Mouse (Mus musculus) heart, postnatal 25 days (tissue): Measurements from ENCODE around the gene Cd44. TPM values are rescaled to one million over a fixed set of nuclear protein-coding genes. Genes with fewer than 3 reads are reported as not detected.

ENCODE experiments used
- DNase-seq: peaks from one replicate; pipeline ENCODE4 v3.0.0; 2022; ENCODE audit warnings: low spot score
- intact Hi-C: fragments of 180-260 bp; cut with DNase I; formaldehyde crosslinking; loops from one replicate; pipeline ENCODE4 v1.15.1; 2025
- total RNA-seq, 2 experiments: library from RNA; stranded (reverse); gene quantifications; 2 replicates each; pipeline ENCODE4 v1.2.3; 2021

The Cd44 gene
- total RNA-seq, 2 experiments from 2014 or later = 9.9 to 11.6 TPM

DNA sequence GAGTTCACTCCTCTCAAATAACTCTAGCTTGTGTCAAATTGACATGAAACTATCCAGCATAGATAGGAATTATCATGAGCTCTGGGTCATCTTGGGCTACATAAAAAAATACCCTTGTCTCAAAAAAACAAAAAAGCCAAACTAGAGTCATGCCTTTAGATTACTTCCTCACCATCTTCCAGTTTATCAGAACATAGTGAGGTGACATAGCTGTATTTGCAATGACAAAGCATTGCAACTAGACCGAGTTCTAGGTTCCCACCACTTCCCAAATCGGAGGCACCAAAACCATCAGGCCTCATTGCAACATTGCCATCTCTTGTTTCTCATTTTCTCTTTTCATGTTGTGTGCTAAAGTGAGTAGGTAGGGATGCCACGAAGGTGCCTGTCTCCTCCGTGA, 24.0 kb downstream of the Cd44 start:
- intact Hi-C loops = no loop called here
- no peak for DNase-seq

DNA sequence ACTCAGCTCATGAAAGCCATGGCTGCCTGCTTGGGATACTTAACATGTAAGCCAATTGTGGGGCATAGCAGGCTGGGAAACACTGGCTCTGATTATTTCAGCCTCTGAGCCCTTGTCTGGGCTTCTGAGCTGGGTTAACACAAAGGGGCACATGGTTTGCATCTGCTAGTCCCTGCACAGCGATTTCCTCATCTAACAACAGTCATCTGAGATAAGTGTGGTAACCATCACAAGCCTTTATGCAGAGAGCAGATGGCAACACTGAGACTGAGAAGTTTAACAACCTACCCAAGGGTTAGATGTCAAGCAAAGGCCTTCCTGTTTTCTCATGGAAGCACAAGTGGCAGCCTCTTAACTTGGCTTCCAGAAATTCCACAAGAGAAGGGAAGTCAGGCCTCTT, 25.3 kb downstream of the Cd44 start:
- intact Hi-C loops = no loop called here
- no peak for DNase-seq

GRCm38 (mm10) chr2:102873848-102874247, 27.6 kb downstream of the Cd44 start:
- no peak for DNase-seq
- intact Hi-C loops = no loop called here

- intact Hi-C loops = no loop called here
- DNase-seq = no peak
Observed at GRCm38 (mm10) chr2:102873194-102873593, 28.3 kb downstream of the Cd44 start.

DNA sequence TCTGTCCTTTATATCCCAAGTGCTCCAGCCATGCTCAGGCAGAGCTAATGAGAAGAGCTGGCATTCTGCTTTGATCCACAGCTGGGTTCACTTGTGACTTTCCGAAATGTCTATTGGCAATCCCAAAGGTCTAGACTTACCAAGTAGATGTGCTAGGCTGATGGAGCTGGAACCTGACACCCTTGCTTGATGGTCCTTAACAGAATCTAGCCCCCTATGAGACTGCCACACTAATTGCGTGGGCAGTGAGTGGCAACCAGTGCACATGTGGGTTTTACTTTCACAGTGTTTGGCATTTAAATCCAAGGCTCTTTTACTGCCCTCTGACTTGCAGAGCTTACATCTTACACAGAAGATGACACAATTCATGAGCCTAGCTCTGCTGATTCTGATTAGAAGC, 29.0 kb downstream of the Cd44 start:
- no peak for DNase-seq
- intact Hi-C loops = no loop called here

- DNase-seq = no peak
- intact Hi-C loops = no loop called here
Observed at GRCm38 (mm10) chr2:102868444-102868843, 33.0 kb downstream of the Cd44 start.

- intact Hi-C loops = no loop called here
- no peak for DNase-seq
Observed at GRCm38 (mm10) chr2:102867396-102868088, 33.9 kb downstream of the Cd44 start.

- intact Hi-C loops = no loop called here
- no peak for DNase-seq
Observed at GRCm38 (mm10) chr2:102866594-102866993, 34.9 kb downstream of the Cd44 start.

GRCm38 (mm10) chr2:102865354-102865752, 36.1 kb downstream of the Cd44 start:
- intact Hi-C loops = no loop called here
- DNase-seq = no peak

GRCm38 (mm10) chr2:102864695-102865353, 36.6 kb downstream of the Cd44 start:
- intact Hi-C loops = no loop called here

DNA sequence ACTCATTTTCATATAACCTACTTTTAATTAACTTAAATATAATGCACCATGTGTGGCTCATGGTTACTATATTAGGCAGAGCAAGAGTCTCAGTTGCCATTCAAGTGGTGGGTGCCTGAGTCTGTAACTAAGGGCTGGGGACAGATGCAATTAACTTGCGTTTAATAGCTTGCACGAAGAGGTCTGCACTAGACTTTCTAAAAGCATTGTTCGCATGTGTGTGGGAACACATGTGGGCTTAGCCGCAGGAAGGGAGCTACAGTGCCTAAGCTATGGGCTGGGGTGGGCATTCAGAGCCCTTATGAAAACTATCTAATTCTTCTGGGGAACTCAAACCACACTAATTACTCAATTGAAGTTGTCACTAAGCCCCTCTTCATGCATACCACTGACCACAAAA, 37.4 kb downstream of the Cd44 start:
- intact Hi-C loops = no loop called here
- no peak for DNase-seq

More at GRCm38 (mm10) chr2:102864695-102865353, 36.6 kb downstream of the Cd44 start:
- no peak for DNase-seq

GRCm38 (mm10) chr2:102863583-102863982, 37.9 kb downstream of the Cd44 start:
- no peak for DNase-seq
- intact Hi-C loops = no loop called here

DNA sequence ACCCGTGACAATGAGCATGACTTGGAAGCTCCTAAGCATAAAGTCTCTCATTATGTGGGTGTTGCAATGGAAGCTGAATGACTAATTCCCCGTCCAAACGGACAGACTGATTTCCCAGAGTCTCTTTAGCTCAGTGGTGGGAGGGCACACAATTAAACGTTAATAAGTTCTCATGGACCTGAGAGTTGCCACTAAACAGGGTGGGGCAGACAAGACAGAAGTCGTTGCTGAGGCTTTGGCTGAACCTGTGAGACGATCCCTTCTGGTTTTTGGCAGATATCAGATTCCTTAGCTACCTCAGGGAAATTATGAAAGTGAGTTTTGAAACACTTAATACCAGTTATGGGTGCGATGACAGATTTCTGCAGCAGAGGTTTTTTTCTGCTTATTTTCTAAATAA, 38.8 kb downstream of the Cd44 start:
- intact Hi-C loops = no loop called here
- DNase-seq = no peak

DNA sequence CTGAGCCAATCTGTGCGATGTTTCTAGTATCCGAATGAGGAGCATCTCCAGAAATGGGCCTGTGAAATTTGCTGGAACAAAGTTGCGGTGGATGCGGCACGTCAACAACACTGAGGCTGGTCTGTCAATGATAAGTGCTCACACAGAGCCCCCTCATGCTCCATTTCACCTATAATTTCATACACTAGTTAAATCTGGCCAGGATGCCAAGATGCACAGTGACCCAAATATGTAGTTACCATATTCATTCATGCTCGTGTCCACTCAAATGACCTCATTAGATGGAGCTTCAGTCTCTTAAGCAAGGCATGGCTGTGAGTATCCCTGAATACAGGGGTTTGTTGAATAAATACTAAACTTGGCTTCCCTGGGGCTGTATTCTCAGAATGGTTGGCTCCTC, 43.2 kb downstream of the Cd44 start:
- DNase-seq = no peak
- intact Hi-C loops = no loop called here

DNA sequence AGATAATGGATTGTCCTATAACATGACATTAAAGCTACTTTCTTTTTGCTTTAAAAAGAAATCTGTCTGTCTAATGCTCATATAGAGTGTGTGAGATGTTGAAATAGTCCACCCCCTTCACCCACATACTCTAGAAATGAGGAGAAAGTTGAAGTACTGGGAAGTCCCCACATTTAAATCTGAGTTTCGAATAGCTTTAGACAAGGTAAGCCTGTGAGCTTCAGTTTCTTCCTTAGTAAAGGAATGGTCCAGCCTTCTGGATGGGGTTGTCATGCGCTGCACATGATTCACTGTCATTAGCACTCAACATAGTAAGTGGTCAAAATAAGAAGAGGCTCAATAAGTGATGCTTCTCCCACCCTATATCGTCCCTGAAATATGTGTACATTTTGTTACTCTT, 48.2 kb downstream of the Cd44 start:
- no peak for DNase-seq
- intact Hi-C loops = loop anchor here (5.0 kb wide), 1 partner anchor 49 kb away; the partner anchor contains the start of gene Cd44

GRCm38 (mm10) chr2:102851936-102852477, 49.5 kb downstream of the Cd44 start:
- intact Hi-C loops = loop anchor here (5.0 kb wide), 1 partner anchor 50 kb away; the partner anchor contains the start of gene Cd44
- DNase-seq = no peak

GRCm38 (mm10) chr2:102850026-102850425, 51.4 kb downstream of the Cd44 start:
- DNase-seq = no peak
- intact Hi-C loops = loop anchor here (5.0 kb wide), 1 partner anchor 52 kb away; the partner anchor contains the start of gene Cd44

DNA sequence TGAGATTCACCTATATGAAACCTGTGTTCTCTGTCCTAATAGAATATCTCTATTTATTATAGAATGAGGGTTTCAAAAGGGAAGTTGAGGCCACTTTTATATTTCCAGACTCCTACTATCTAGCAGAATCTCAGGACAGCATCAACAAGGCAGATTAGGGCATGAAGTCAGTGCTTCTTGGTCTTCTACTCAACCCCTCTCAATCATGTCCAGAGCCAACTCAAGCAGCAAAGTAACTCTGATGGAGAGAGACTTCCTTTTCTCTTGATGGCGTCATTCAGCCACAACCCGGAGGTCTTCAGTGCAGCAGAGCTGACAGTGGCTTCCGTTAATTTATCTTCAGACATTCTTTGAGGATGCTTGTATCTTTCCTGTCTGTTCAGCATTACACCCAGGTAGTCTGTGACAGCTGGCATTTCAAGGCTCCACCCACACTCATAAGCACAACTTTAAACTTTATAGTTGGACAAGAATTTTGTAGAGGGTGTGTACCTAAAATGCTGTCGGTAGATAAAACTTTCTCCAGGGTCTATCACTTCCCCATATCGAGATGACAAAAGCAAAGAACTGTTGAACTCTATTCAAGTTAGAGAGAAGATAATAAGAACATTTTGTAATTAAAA, 52.5 kb downstream of the Cd44 start:
- intact Hi-C loops = no loop called here
- DNase-seq = no peak

DNA sequence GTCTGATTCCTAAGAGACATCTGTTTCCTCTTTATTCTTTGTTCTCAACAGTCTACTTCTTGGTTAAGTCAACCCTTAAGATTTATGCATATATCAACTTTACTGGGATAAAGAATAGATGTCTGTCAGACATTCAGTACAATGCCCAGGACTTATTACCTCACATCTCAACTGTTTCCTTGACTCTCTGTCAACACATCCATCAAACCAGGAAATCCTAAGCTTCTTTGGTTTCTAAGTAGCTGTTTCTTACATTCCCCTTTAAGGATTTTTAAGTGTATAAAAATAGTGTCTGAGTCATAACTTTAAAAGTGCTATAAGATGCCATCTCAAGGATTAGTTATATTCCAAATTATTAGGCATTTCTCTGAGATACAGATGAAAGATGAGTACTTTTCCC, 60.2 kb downstream of the Cd44 start:
- DNase-seq = no peak
- intact Hi-C loops = no loop called here

- intact Hi-C loops = no loop called here
- DNase-seq = no peak
Observed at GRCm38 (mm10) chr2:102838179-102838578, 63.3 kb downstream of the Cd44 start.

DNA sequence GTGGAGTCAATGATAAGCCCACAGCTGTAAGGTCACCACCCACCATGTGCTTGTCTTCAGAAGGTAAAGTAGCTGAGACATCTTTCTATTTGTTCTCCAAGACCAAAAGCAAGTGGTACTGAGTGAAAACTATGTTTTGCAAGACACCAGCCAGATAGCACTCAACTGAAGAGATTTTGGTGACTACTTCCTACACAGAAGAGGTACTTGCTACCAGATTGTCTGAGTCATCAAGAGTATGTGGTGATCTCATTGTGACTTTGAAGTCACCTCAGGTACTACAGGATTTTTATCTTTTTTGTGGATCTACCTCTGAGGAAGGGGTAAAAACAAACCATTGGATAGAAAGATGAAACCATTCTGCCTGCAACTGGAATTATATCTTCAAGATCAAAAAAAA, 69.9 kb downstream of the Cd44 start:
- intact Hi-C loops = no loop called here
- DNase-seq = no peak
